In genomic region chr6:91527227-91527860, GRCm38 (mm10) we compare ENCODE assay signal across 8 mouse cellular contexts. TPM values are rescaled to one million over a fixed set of nuclear protein-coding genes. Genes with fewer than 3 reads are reported as not detected.
A peak's percentile ranks its signal among the peaks of the same experiment; 100 is the strongest.
DNase-seq lines count a peak whose midpoint lies in the region; ATAC-seq and TF ChIP-seq lines count a peak whose summit lies in the region.

No protein-coding gene starts in this region.

- peaks cover 53% of the 10 kb centered on the region for H3K36me3 ChIP-seq in E14TG2a.4 (ENCODE audit: insufficient read depth, low read length)
- H3K36me3 ChIP-seq in hindbrain, embryonic 16.5 days (ENCODE audit: control insufficient read depth, insufficient read depth, low read length), result peaks cover 8% of the 10 kb centered on the region; the same call in 1 of the 2 replicates

- no peaks in the 10 kb centered on the region for H3K9me3 ChIP-seq in E14TG2a.4 (ENCODE audit: low read length)
- H3K9me3 ChIP-seq in hindbrain, embryonic 16.5 days (ENCODE audit: control insufficient read depth, low read length), result no peaks in the 10 kb centered on the region

- no peak overlapping the region for H3K4me3 ChIP-seq in E14TG2a.4 (replicated peaks; ENCODE audit: low read length)
- no peak overlapping the region for H3K4me3 ChIP-seq in hindbrain, embryonic 16.5 days (ENCODE audit: low read length)

- H3K4me1 ChIP-seq in E14TG2a.4 (replicated peaks; ENCODE audit: low read depth, low read length), result peaks cover 8% of the 10 kb centered on the region; the same call in 1 of the 2 replicates
- no peaks in the 10 kb centered on the region for H3K4me1 ChIP-seq in hindbrain, embryonic 16.5 days (ENCODE audit: control insufficient read depth, insufficient read depth, low read depth, low read length)

- 40% methylated on average over 5 of the region's 5 CpGs for WGBS in hindbrain, embryonic 16.5 days

- H3K27ac ChIP-seq in hindbrain, embryonic 16.5 days (ENCODE audit: low read depth, low read length), result no peak overlapping the region

- no peaks in the 10 kb centered on the region for H3K27me3 ChIP-seq in E14TG2a.4 (ENCODE audit: insufficient read depth, low read length)
- no peaks in the 10 kb centered on the region for H3K27me3 ChIP-seq in hindbrain, embryonic 16.5 days (replicated peaks; ENCODE audit: control insufficient read depth, insufficient read depth, low read length)

- no peak overlapping the region for H3K9ac ChIP-seq in hindbrain, embryonic 16.5 days (ENCODE audit: low read depth, low read length)

- DNase-seq in layer of hippocampus, adult 11-12 months (ENCODE audit: low spot score), result peak; percentile 60
- DNase-seq in layer of hippocampus, postnatal 10 days (ENCODE audit: low spot score in 2 of 2), result no peak
- peak; percentile 9 for DNase-seq in T-cell, adult 2 months (ENCODE audit: low spot score)
- peak; percentile 41 for DNase-seq in retina, postnatal 7 days (ENCODE audit: low read depth, low spot score)
- no peak for DNase-seq in urinary bladder, postnatal 25 days (ENCODE audit: low spot score)
- no peak for DNase-seq in adrenal gland, postnatal 4 days (ENCODE audit: low spot score in 2 of 2)

- peak; percentile 85 for ATAC-seq in hindbrain, embryonic 16.5 days

- no peak overlapping the region for H3K4me2 ChIP-seq in hindbrain, embryonic 16.5 days (ENCODE audit: low read length)

- peak; percentile 43 for TF ChIP-seq CTCF in E14TG2a.4 (conservative IDR thresholded peaks at IDR 0.05; ENCODE audit: low read length)

RNA-seq across cellular contexts. Expression of gene Lsm3, which starts 11.6 kb away (rescaled TPM):
- 10 to 100 TPM; 45.7 to 52.1 TPM for total RNA-seq in layer of hippocampus, postnatal 10 days (2021)
- polyA plus RNA-seq in hindbrain, embryonic 16.5 days (2015; fragmentation: Nextera tagmentation; extraction: Ambion mirVana), result 136 and 139 TPM in 2 replicates
- 10 to 100 TPM; 58.6 to 62.8 TPM for total RNA-seq in adrenal gland, postnatal 4 days (2021)

RNA-seq across cellular contexts. Expression of gene Xpc, which starts 11.7 kb away (rescaled TPM):
- 10 to 100 TPM; 12.6 to 13.7 TPM for total RNA-seq in layer of hippocampus, postnatal 10 days (2021)
- 15.8 and 17.0 TPM in 2 replicates for polyA plus RNA-seq in hindbrain, embryonic 16.5 days (2015; fragmentation: Nextera tagmentation; extraction: Ambion mirVana)
- 10 to 100 TPM; 21.8 to 23.0 TPM for total RNA-seq in adrenal gland, postnatal 4 days (2021)

RNA-seq across cellular contexts. Expression of gene Tmem43, which starts 53.8 kb away (rescaled TPM):
- total RNA-seq in layer of hippocampus, postnatal 10 days (2021), result 10 to 100 TPM; 28.4 to 32.1 TPM
- 49.8 and 57.0 TPM in 2 replicates for polyA plus RNA-seq in hindbrain, embryonic 16.5 days (2015; fragmentation: Nextera tagmentation; extraction: Ambion mirVana)
- total RNA-seq in adrenal gland, postnatal 4 days (2021), result 10 to 100 TPM; 40.6 to 42.4 TPM

RNA-seq across cellular contexts. Expression of gene Chchd4, which starts 54.0 kb away (rescaled TPM):
- total RNA-seq in layer of hippocampus, postnatal 10 days (2021), result 10 to 100 TPM; 21.6 to 21.9 TPM
- polyA plus RNA-seq in hindbrain, embryonic 16.5 days (2015; fragmentation: Nextera tagmentation; extraction: Ambion mirVana), result 39.1 and 40.8 TPM in 2 replicates
- 10 to 100 TPM; 17.0 to 17.6 TPM for total RNA-seq in adrenal gland, postnatal 4 days (2021)

Comparison
In these comparisons a context has a peak if more than half of its experiments do, and no peak if none do; other contexts are left out.
1. DNase-seq: peak in layer of hippocampus, adult 11-12 months (single experiment), T-cell, adult 2 months (single experiment) and retina, postnatal 7 days (single experiment); none in layer of hippocampus, postnatal 10 days (0 of 2), urinary bladder, postnatal 25 days (single experiment) and adrenal gland, postnatal 4 days (0 of 2).